Mouse (Mus musculus) limb, embryonic 11.5 days (tissue): ENCODE measurements around the gene Tmsb15a. TPM values are rescaled to one million over a fixed set of nuclear protein-coding genes. Genes with fewer than 3 reads are reported as not detected.
"Not testable (repeated sequence)": the region's sequence is repeated elsewhere in the genome, so short reads cannot be mapped to it uniquely, and the experiment has no call there.

Source experiments
- ATAC-seq: fragments of 200-750 bp; cut with Nextera tagmentation; 2 replicates; pipeline ENCODE4 v1.8.0; 2017; ENCODE audit warnings: low read depth; ENCODE audit not compliant: insufficient number of reproducible peaks, low FRiP score, low TSS enrichment
- DNase-seq: peaks from one replicate; pipeline ENCODE4 v3.0.0-alpha.2; 2015; ENCODE audit warnings: low spot score
- H3K27ac ChIP-seq: fragments of 300-500 bp; sonication (generic); replicated peaks from 2 replicates; pipeline ENCODE4 v1.5.1; 2014; ENCODE audit warnings: low read depth, mild to moderate bottlenecking, low read length
- H3K27me3 ChIP-seq: fragments of 300-500 bp; sonication (generic); 2 replicates; pipeline ENCODE4 v1.6.1; 2014; ENCODE audit warnings: mild to moderate bottlenecking, low read length, mixed read lengths; ENCODE audit not compliant: control insufficient read depth, insufficient read depth
- H3K36me3 ChIP-seq: fragments of 300-500 bp; sonication (generic); 2 replicates; pipeline ENCODE4 v1.6.1; 2014; ENCODE audit warnings: mild to moderate bottlenecking, low read length, moderate library complexity, mixed read lengths; ENCODE audit not compliant: control insufficient read depth, insufficient read depth
- H3K4me1 ChIP-seq: fragments of 300-500 bp; sonication (generic); 2 replicates; pipeline ENCODE4 v1.6.1; 2014; ENCODE audit warnings: low read length, mixed read lengths; ENCODE audit not compliant: control insufficient read depth, insufficient read depth
- H3K4me2 ChIP-seq: fragments of 300-500 bp; sonication (generic); 2 replicates; pipeline ENCODE4 v1.6.1; 2014; ENCODE audit warnings: low read depth, mild to moderate bottlenecking, moderate library complexity; ENCODE audit not compliant: severe bottlenecking
- H3K4me3 ChIP-seq: fragments of 300-500 bp; sonication (generic); 2 replicates; pipeline ENCODE4 v1.5.1; 2014; ENCODE audit warnings: low read depth, low read length
- H3K9ac ChIP-seq: fragments of 300-500 bp; sonication (generic); 2 replicates; pipeline ENCODE4 v1.6.1; 2014; ENCODE audit warnings: mild to moderate bottlenecking, low read length
- H3K9me3 ChIP-seq: fragments of 300-500 bp; sonication (generic); 2 replicates; pipeline ENCODE4 v1.6.1; 2016; ENCODE audit warnings: low read length; ENCODE audit not compliant: control insufficient read depth
- whole genome bisulfite sequencing: fragments of 180-500 bp; shearing (Covaris S2); extraction: QIAGEN DNeasy Blood & Tissue Kit; methylation state at CpG from one replicate; pipeline ENCODE4 v1.1.7; 2014; 5-methylcytosine and 5-hydroxymethylcytosine counted together
- polyA plus RNA-seq: library from polyadenylated mRNA; unstranded; fragments of >200 nt; fragmentation: Nextera tagmentation; extraction: Ambion mirVana; gene quantifications from 2 replicates; pipeline ENCODE4 v1.2.1, GENCODE M21; 2014

Tmsb15a gene
- polyA plus RNA-seq: not detected in 2 replicates

- 80% methylated on average over 10 of the region's 10 CpGs for WGBS
- Histone ChIP-seq H3K27me3 (0 out of 2 replicates have a peak, but pooled peaks cover 2% of the 10 kb centered on the region), H3K4me1 (no peaks in the 10 kb centered on the region), H3K4me3 (no peak within 1 kb of the TSS), H3K27ac (no peak within 1 kb of the TSS), H3K4me2 (no peak within 1 kb of the TSS), H3K9me3 (no peaks in the 10 kb centered on the region), H3K36me3 (no peaks in the 10 kb centered on the region), H3K9ac (no peak within 1 kb of the TSS)
- DNase-seq (no peak), ATAC-seq (no peak)
These were observed at the start of gene Tmsb15a for GRCm38 (mm10) chrX:135725161-135725560. TSS of gene Tmsb15a (minus strand) at chrX:135725261.

GRCm38 (mm10) chrX:135768565-135768964 is 43.5 kb upstream of the Tmsb15a start:
- 87% methylated on average over 2 of the region's 2 CpGs for WGBS
- H3K9ac ChIP-seq: no peak overlapping the region
- H3K4me3 ChIP-seq: no peak overlapping the region
- H3K9me3 ChIP-seq: no peaks in the 10 kb centered on the region
- H3K36me3 ChIP-seq: no peaks in the 10 kb centered on the region
- no peaks in the 10 kb centered on the region for H3K4me1 ChIP-seq
- no peak for DNase-seq
- ATAC-seq: no peak
- H3K4me2 ChIP-seq: no peak overlapping the region
- H3K27me3 ChIP-seq: no peaks in the 10 kb centered on the region
- no peak overlapping the region for H3K27ac ChIP-seq

- Histone ChIP-seq H3K4me1 (no peaks in the 10 kb centered on the region), H3K27me3 (no peaks in the 10 kb centered on the region), H3K4me3 (no peak overlapping the region), H3K4me2 (no peak overlapping the region), H3K9me3 (no peaks in the 10 kb centered on the region), H3K36me3 (no peaks in the 10 kb centered on the region), H3K27ac (no peak overlapping the region), H3K9ac (no peak overlapping the region)
- WGBS: 66% methylated on average over 3 of the region's 3 CpGs
- ATAC-seq (no peak), DNase-seq (no peak)
These were observed 43.0 kb upstream of the Tmsb15a start for GRCm38 (mm10) chrX:135768043-135768548.

GRCm38 (mm10) chrX:135761707-135762106 is 36.6 kb upstream of the Tmsb15a start:
- Histone ChIP-seq H3K4me2 (no peak overlapping the region), H3K36me3 (no peaks in the 10 kb centered on the region), H3K4me1 (no peaks in the 10 kb centered on the region), H3K4me3 (no peak overlapping the region), H3K27me3 (no peaks in the 10 kb centered on the region), H3K9me3 (no peaks in the 10 kb centered on the region), H3K27ac (no peak overlapping the region), H3K9ac (no peak overlapping the region)
- ATAC-seq (no peak), DNase-seq (peak; percentile 21)

GRCm38 (mm10) chrX:135752832-135753231 is 27.8 kb upstream of the Tmsb15a start:
- Histone ChIP-seq H3K4me2 (no peak overlapping the region), H3K9ac (no peak overlapping the region), H3K27ac (no peak overlapping the region), H3K9me3 (no peaks in the 10 kb centered on the region), H3K36me3 (no peaks in the 10 kb centered on the region), H3K27me3 (no peaks in the 10 kb centered on the region), H3K4me1 (no peaks in the 10 kb centered on the region), H3K4me3 (no peak overlapping the region)
- WGBS: 2% methylated on average over 2 of the region's 2 CpGs
- no peak for ATAC-seq
- DNase-seq: peak; percentile 82

GRCm38 (mm10) chrX:135745376-135745775 is 20.3 kb upstream of the Tmsb15a start:
- 90% methylated on average over 3 of the region's 3 CpGs for WGBS
- H3K4me2 ChIP-seq, H3K36me3 ChIP-seq, H3K4me3 ChIP-seq, ATAC-seq, H3K9me3 ChIP-seq, H3K4me1 ChIP-seq, DNase-seq, H3K27me3 ChIP-seq, H3K27ac ChIP-seq, H3K9ac ChIP-seq: not testable (repeated sequence)

GRCm38 (mm10) chrX:135743056-135743355 is 17.9 kb upstream of the Tmsb15a start:
- peak overlapping the region; percentile 48 for H3K4me2 ChIP-seq
- ATAC-seq (no peak), DNase-seq (no peak)
- no peaks in the 10 kb centered on the region for H3K36me3 ChIP-seq
- H3K9ac ChIP-seq: peak overlapping the region; percentile 50
- no peaks in the 10 kb centered on the region for H3K4me1 ChIP-seq
- WGBS: 14% methylated on average over 7 of the region's 7 CpGs
- H3K9me3 ChIP-seq: no peaks in the 10 kb centered on the region
- no peak overlapping the region for H3K27ac ChIP-seq
- peak overlapping the region; percentile 57 for H3K4me3 ChIP-seq
- peaks cover 2% of the 10 kb centered on the region; the same call in 1 of the 2 replicates for H3K27me3 ChIP-seq

- peak; percentile 85 for DNase-seq
- no peak within 1 kb of the TSS for H3K27ac ChIP-seq
- H3K4me1 ChIP-seq: no peaks in the 10 kb centered on the region
- peak; percentile 98 for ATAC-seq
- whole genome bisulfite sequencing: 22% methylated on average over 47 of the region's 48 CpGs
- H3K27me3 ChIP-seq: peaks cover 2% of the 10 kb centered on the region; the same call in 1 of the 2 replicates
- H3K9ac ChIP-seq: peak within 1 kb of the TSS; percentile 50
- peak within 1 kb of the TSS; percentile 48 for H3K4me2 ChIP-seq
- H3K4me3 ChIP-seq: peak within 1 kb of the TSS; percentile 57
- no peaks in the 10 kb centered on the region for H3K36me3 ChIP-seq
- no peaks in the 10 kb centered on the region for H3K9me3 ChIP-seq
These were observed 17.4 kb upstream of the Tmsb15a start, which contains the start of the genes Armcx5 and Gprasp1 for GRCm38 (mm10) chrX:135742304-135743055. TSS of gene Armcx5 (plus strand) at chrX:135742733. TSS of gene Gprasp1 (plus strand) at chrX:135742733.
